Mouse (Mus musculus): ENCODE measurements at regions not wholly inside any gene's neighbourhood (a gene's known extent, or its start where the extent isn't known, plus 50 kb on each side); places are given as distances from the start of the nearest gene placed in this dataset.

GRCm38 (mm10) chr10:116658162-116658962, 77.1 kb upstream of the Cnot2 start:
- ATAC-seq = no peak
- 94% methylated on average over 6 of the region's 6 CpGs for WGBS
- Histone ChIP-seq H3K4me2 (ENCODE audit: low read length) (no peak overlapping the region), H3K27me3 (ENCODE audit: control insufficient read depth, insufficient read depth, low read depth, low read length) (no peaks in the 10 kb centered on the region), H3K9me3 (replicated peaks; ENCODE audit: control insufficient read depth, low read length, poor library complexity, severe bottlenecking) (no peaks in the 10 kb centered on the region), H3K9ac (ENCODE audit: low read depth, low read length) (no peak overlapping the region), H3K27ac (ENCODE audit: low read length) (no peak overlapping the region), H3K36me3 (ENCODE audit: control insufficient read depth, insufficient read depth, low read length) (no peaks in the 10 kb centered on the region), H3K4me1 (ENCODE audit: control insufficient read depth, insufficient read depth, low read length) (peaks cover 11% of the 10 kb centered on the region), H3K4me3 (ENCODE audit: low read depth, low read length) (no peak overlapping the region)

- ATAC-seq = no peak
- no peak overlapping the region; the same call in 1 of the 2 replicates for H3K4me2 ChIP-seq (ENCODE audit: low read length)
- H3K27me3 ChIP-seq (ENCODE audit: control insufficient read depth, insufficient read depth, low read depth, low read length) = no peaks in the 10 kb centered on the region
- peaks cover 11% of the 10 kb centered on the region for H3K4me1 ChIP-seq (ENCODE audit: control insufficient read depth, insufficient read depth, low read length)
- H3K9ac ChIP-seq (ENCODE audit: low read depth, low read length) = no peak overlapping the region
- H3K27ac ChIP-seq (ENCODE audit: low read length) = no peak overlapping the region
- H3K36me3 ChIP-seq (ENCODE audit: control insufficient read depth, insufficient read depth, low read length) = no peaks in the 10 kb centered on the region
- 62% methylated on average over 7 of the region's 7 CpGs for WGBS
- H3K4me3 ChIP-seq (ENCODE audit: low read depth, low read length) = no peak overlapping the region
- no peaks in the 10 kb centered on the region for H3K9me3 ChIP-seq (replicated peaks; ENCODE audit: control insufficient read depth, low read length, poor library complexity, severe bottlenecking)
Observed at GRCm38 (mm10) chr10:116655891-116656290, 74.6 kb upstream of the Cnot2 start.

DNA sequence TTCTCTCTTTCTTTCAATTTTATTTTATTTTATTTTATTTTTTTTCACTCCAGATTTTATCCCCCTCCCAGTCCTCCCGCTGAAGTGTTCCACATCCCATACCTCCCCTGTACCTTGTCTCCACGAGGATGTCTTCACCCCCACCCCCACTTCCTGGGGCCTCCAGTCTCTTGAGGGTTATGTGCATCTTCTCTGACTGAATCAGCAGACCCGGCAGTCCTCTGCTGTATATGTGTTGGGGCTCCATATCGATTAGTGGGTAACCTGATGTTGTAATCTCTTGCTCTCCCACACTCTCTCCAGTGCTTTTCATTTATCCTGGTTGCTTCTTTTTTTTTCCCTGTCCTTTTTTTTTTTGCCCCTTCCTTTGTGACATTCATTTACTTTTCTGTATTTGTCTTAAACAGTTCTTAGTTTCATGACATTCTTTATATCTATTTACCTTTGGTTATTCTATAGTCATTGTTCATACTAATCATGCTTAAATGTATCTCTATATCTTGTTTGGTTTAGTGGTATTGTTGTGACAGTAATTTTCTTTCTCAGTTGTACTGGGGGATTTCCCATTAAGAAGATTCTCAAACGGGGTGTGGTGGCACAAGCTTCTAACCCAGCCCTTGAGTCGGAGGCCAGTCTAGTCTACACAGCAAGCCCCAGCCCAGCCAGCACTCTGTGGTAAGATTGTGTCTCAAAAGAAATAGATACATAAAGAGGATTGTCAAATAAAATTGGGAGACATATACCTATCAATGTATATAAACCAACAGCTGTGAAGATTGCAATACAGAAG, 73.9 kb upstream of the Cnot2 start:
- H3K4me2 ChIP-seq (ENCODE audit: low read length) = no peak overlapping the region
- peaks cover 11% of the 10 kb centered on the region for H3K4me1 ChIP-seq (ENCODE audit: control insufficient read depth, insufficient read depth, low read length)
- no peaks in the 10 kb centered on the region for H3K27me3 ChIP-seq (ENCODE audit: control insufficient read depth, insufficient read depth, low read depth, low read length)
- H3K9me3 ChIP-seq (replicated peaks; ENCODE audit: control insufficient read depth, low read length, poor library complexity, severe bottlenecking) = no peaks in the 10 kb centered on the region
- H3K4me3 ChIP-seq (ENCODE audit: low read depth, low read length) = no peak overlapping the region
- no peak for ATAC-seq
- no peak overlapping the region for H3K9ac ChIP-seq (ENCODE audit: low read depth, low read length)
- WGBS = 86% methylated on average over 6 of the region's 6 CpGs
- H3K36me3 ChIP-seq (ENCODE audit: control insufficient read depth, insufficient read depth, low read length) = no peaks in the 10 kb centered on the region
- no peak overlapping the region for H3K27ac ChIP-seq (ENCODE audit: low read length)

- no peak for ATAC-seq
- WGBS = 93% methylated on average over 14 of the region's 14 CpGs
- H3K36me3 ChIP-seq (ENCODE audit: control insufficient read depth, insufficient read depth, low read length) = no peaks in the 10 kb centered on the region
- peaks cover 11% of the 10 kb centered on the region for H3K4me1 ChIP-seq (ENCODE audit: control insufficient read depth, insufficient read depth, low read length)
- no peaks in the 10 kb centered on the region for H3K9me3 ChIP-seq (replicated peaks; ENCODE audit: control insufficient read depth, low read length, poor library complexity, severe bottlenecking)
- no peaks in the 10 kb centered on the region for H3K27me3 ChIP-seq (ENCODE audit: control insufficient read depth, insufficient read depth, low read depth, low read length)
- H3K4me2 ChIP-seq (ENCODE audit: low read length) = no peak overlapping the region
- no peak overlapping the region for H3K4me3 ChIP-seq (ENCODE audit: low read depth, low read length)
- no peak overlapping the region for H3K27ac ChIP-seq (ENCODE audit: low read length)
- H3K9ac ChIP-seq (ENCODE audit: low read depth, low read length) = no peak overlapping the region
Observed at GRCm38 (mm10) chr10:116654091-116654490, 72.8 kb upstream of the Cnot2 start.

DNA sequence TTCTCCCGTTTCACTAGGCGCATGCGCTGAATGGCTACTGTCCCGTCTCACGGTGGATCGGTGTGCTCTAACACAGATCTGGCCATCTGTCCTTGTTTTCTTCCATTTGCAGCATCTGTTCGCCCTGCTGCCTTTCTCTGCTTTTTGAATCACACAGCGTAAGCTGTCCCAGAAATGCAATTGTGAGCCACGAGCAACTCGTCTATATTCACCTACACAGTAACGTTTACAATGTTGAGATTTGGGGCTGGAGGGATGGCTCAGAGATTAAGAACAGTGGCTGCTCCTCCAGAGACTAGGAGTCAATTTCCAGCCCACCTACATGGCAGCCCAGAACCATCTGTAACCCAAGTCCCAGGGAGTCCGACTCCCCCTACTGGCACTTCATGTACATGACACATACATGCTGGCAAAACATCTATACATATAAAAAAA, 72.2 kb upstream of the Cnot2 start:
- H3K4me3 ChIP-seq (ENCODE audit: low read depth, low read length) = no peak overlapping the region
- H3K27me3 ChIP-seq (ENCODE audit: control insufficient read depth, insufficient read depth, low read depth, low read length) = no peaks in the 10 kb centered on the region
- WGBS = 66% methylated on average over 12 of the region's 12 CpGs
- H3K4me1 ChIP-seq (ENCODE audit: control insufficient read depth, insufficient read depth, low read length) = peaks cover 11% of the 10 kb centered on the region
- H3K9me3 ChIP-seq (replicated peaks; ENCODE audit: control insufficient read depth, low read length, poor library complexity, severe bottlenecking) = no peaks in the 10 kb centered on the region
- no peak for ATAC-seq
- H3K36me3 ChIP-seq (ENCODE audit: control insufficient read depth, insufficient read depth, low read length) = no peaks in the 10 kb centered on the region
- H3K27ac ChIP-seq (ENCODE audit: low read length) = 0 out of 2 replicates have a peak overlapping the region, but pooled peaks have one; percentile 28
- H3K4me2 ChIP-seq (ENCODE audit: low read length) = peak overlapping the region; percentile 21; the same call in 1 of the 2 replicates
- H3K9ac ChIP-seq (ENCODE audit: low read depth, low read length) = no peak overlapping the region

GRCm38 (mm10) chr10:116649287-116649686, 68.0 kb upstream of the Cnot2 start:
- H3K4me1 ChIP-seq (ENCODE audit: control insufficient read depth, insufficient read depth, low read length) = no peaks in the 10 kb centered on the region
- ATAC-seq = no peak
- no peak overlapping the region for H3K27ac ChIP-seq (ENCODE audit: low read length)
- no peaks in the 10 kb centered on the region for H3K27me3 ChIP-seq (ENCODE audit: control insufficient read depth, insufficient read depth, low read depth, low read length)
- H3K4me2 ChIP-seq (ENCODE audit: low read length) = no peak overlapping the region
- H3K4me3 ChIP-seq (ENCODE audit: low read depth, low read length) = no peak overlapping the region
- no peak overlapping the region for H3K9ac ChIP-seq (ENCODE audit: low read depth, low read length)
- no peaks in the 10 kb centered on the region for H3K36me3 ChIP-seq (ENCODE audit: control insufficient read depth, insufficient read depth, low read length)
- 88% methylated on average over 3 of the region's 3 CpGs for WGBS
- H3K9me3 ChIP-seq (replicated peaks; ENCODE audit: control insufficient read depth, low read length, poor library complexity, severe bottlenecking) = no peaks in the 10 kb centered on the region

DNA sequence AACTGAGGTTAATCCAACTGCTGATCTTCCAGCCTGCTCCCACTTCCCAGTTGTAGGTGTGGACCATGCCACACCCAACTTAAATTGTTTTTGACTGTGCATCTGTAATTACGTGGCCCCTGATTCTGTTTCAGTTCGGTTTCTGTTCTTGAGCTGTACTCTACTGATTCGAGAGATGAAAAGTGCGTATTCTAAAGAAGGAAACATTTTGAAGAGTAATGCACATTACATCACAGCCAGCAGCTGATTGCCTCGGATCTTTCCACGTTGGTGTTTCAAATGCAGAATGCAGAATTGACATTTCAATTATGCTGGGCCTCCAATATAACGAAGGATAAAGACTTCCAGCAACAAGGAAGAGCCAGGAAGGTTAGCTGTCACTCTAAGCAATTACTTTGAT, 64.7 kb upstream of the Cnot2 start:
- no peaks in the 10 kb centered on the region for H3K36me3 ChIP-seq (ENCODE audit: control insufficient read depth, insufficient read depth, low read length)

GRCm38 (mm10) chr10:116645631-116646030, 64.3 kb upstream of the Cnot2 start:
- H3K4me3 ChIP-seq (ENCODE audit: low read depth, low read length) = no peak overlapping the region
- no peaks in the 10 kb centered on the region for H3K36me3 ChIP-seq (ENCODE audit: control insufficient read depth, insufficient read depth, low read length)
- 30% methylated on average over 7 of the region's 7 CpGs for WGBS
- no peaks in the 10 kb centered on the region for H3K4me1 ChIP-seq (ENCODE audit: control insufficient read depth, insufficient read depth, low read length)
- ATAC-seq = no peak
- H3K9ac ChIP-seq (ENCODE audit: low read depth, low read length) = no peak overlapping the region
- no peak overlapping the region for H3K27ac ChIP-seq (ENCODE audit: low read length)
- no peak overlapping the region for H3K4me2 ChIP-seq (ENCODE audit: low read length)
- no peaks in the 10 kb centered on the region for H3K27me3 ChIP-seq (ENCODE audit: control insufficient read depth, insufficient read depth, low read depth, low read length)
- no peaks in the 10 kb centered on the region for H3K9me3 ChIP-seq (replicated peaks; ENCODE audit: control insufficient read depth, low read length, poor library complexity, severe bottlenecking)

More for the DNA sequence above, 64.7 kb upstream of the Cnot2 start:
- H3K4me1 ChIP-seq (ENCODE audit: control insufficient read depth, insufficient read depth, low read length) = no peaks in the 10 kb centered on the region
- no peak overlapping the region for H3K9ac ChIP-seq (ENCODE audit: low read depth, low read length)
- no peak for ATAC-seq
- no peak overlapping the region for H3K4me3 ChIP-seq (ENCODE audit: low read depth, low read length)
- H3K9me3 ChIP-seq (replicated peaks; ENCODE audit: control insufficient read depth, low read length, poor library complexity, severe bottlenecking) = no peaks in the 10 kb centered on the region
- WGBS = 55% methylated on average over 7 of the region's 7 CpGs
- no peaks in the 10 kb centered on the region for H3K27me3 ChIP-seq (ENCODE audit: control insufficient read depth, insufficient read depth, low read depth, low read length)
- no peak overlapping the region for H3K27ac ChIP-seq (ENCODE audit: low read length)
- H3K4me2 ChIP-seq (ENCODE audit: low read length) = no peak overlapping the region

DNA sequence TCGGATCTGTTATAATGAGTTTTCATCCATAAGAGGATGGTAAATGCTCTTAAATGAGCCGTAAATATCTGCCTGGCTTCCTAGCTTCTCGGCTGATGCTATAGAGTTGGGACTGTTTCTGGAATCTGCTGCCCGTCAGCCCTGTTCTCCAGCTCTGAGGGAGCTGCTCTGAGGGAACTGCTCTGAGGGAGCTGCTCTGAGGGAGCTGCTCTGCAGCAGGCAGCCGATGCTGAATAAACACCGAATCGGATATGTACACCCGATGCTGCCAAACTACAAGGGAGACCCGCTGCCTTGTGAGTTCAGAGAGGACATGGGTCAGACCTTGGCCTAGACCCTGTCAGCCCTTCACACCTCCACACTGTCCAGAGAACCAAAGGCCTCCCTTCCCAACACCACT, 63.8 kb upstream of the Cnot2 start:
- 80% methylated on average over 9 of the region's 9 CpGs for WGBS
- no peak for ATAC-seq
- no peaks in the 10 kb centered on the region for H3K36me3 ChIP-seq (ENCODE audit: control insufficient read depth, insufficient read depth, low read length)
- H3K27ac ChIP-seq (ENCODE audit: low read length) = no peak overlapping the region
- no peaks in the 10 kb centered on the region for H3K9me3 ChIP-seq (replicated peaks; ENCODE audit: control insufficient read depth, low read length, poor library complexity, severe bottlenecking)
- no peak overlapping the region for H3K9ac ChIP-seq (ENCODE audit: low read depth, low read length)
- H3K4me1 ChIP-seq (ENCODE audit: control insufficient read depth, insufficient read depth, low read length) = no peaks in the 10 kb centered on the region
- no peaks in the 10 kb centered on the region for H3K27me3 ChIP-seq (ENCODE audit: control insufficient read depth, insufficient read depth, low read depth, low read length)
- H3K4me3 ChIP-seq (ENCODE audit: low read depth, low read length) = no peak overlapping the region
- no peak overlapping the region for H3K4me2 ChIP-seq (ENCODE audit: low read length)

All from midbrain, embryonic 16.5 days (tissue).